Mouse (Mus musculus): Measurements from ENCODE around the gene Vwde. TPM values are rescaled to one million over a fixed set of nuclear protein-coding genes. Genes with fewer than 3 reads are reported as not detected.

Vwde gene
- polyA plus RNA-seq (2017; shearing (Covaris generic)) = not detected

DNA sequence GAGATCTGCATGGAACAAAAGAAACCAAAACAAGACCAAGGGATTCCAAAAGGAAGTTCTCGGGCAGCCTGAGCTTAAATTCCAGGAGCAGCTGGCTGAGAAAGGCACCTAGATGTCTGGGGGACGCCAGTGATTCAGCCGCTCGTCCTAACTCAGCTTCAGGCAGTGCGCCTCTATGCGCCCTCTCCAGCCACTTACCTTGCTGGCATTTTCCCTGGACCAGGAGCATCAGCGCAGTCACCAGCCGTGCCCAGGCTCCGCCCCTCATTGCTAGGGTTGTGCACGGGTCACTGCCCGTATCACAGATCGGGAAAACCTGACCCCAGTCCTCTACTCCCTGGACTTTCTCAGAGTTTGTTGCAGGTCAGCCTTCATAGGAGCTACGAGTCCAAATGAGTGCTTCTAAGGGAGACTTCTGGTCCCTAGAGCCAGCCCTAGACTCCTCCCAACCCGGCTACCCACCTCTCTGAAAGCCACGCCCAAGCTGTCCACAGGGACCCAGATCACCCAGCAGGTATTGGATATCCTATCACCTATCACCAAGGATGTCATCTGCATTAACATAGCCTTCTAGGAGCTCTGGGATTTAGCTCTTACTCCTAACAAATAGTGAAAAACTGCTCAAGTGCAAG lies at the start of gene Vwde:
Vwde (minus strand) TSS at position 370 of the 632 bp plus-strand sequence.

Other genes with a start within 250 kb of the Vwde start
- gene Tmem106b, start 155.2 kb downstream of the Vwde start, polyA plus RNA-seq (2017; shearing (Covaris generic)) = 47.7 TPM